Mouse (Mus musculus) liver, postnatal 0 days (tissue): ENCODE results near the gene Stx7. TPM values are rescaled to one million over a fixed set of nuclear protein-coding genes. Genes with fewer than 3 reads are reported as not detected.

Experiments used
- ATAC-seq: fragments of 200-750 bp; cut with Nextera tagmentation; 2 replicates; pipeline ENCODE4 v1.8.0; 2017; ENCODE audit warnings: mild to moderate bottlenecking, moderate library complexity
- DNase-seq: peaks from one replicate; pipeline ENCODE4 v3.0.0-alpha.2; 2016
- H3K27ac ChIP-seq: fragments of 300-500 bp; sonication (generic); 2 replicates; pipeline ENCODE4 v1.5.1; 2014; ENCODE audit warnings: antibody characterized with exemption, moderate library complexity, mild to moderate bottlenecking, low read depth
- H3K27me3 ChIP-seq: fragments of 300-500 bp; sonication (generic); 2 replicates; pipeline ENCODE4 v1.6.1; 2014; ENCODE audit warnings: low read length, control low read depth, mixed read lengths; ENCODE audit not compliant: insufficient read depth
- H3K36me3 ChIP-seq: fragments of 300-500 bp; sonication (generic); replicated peaks from 2 replicates; pipeline ENCODE4 v1.6.1; 2014; ENCODE audit warnings: mild to moderate bottlenecking, control low read depth, low read length, moderate library complexity, mixed read lengths; ENCODE audit not compliant: insufficient read depth
- H3K4me1 ChIP-seq: fragments of 300-500 bp; sonication (generic); 2 replicates; pipeline ENCODE4 v1.6.1; 2014; ENCODE audit warnings: antibody characterized with exemption, mild to moderate bottlenecking, control low read depth; ENCODE audit not compliant: insufficient read depth
- H3K4me2 ChIP-seq: fragments of 300-500 bp; sonication (generic); 2 replicates; pipeline ENCODE4 v1.6.1; 2014; ENCODE audit warnings: low read depth, mild to moderate bottlenecking, low read length, moderate library complexity, mixed read lengths
- H3K4me3 ChIP-seq: fragments of 300-500 bp; sonication (generic); 2 replicates; pipeline ENCODE4 v1.5.1; 2014; ENCODE audit warnings: low read depth, low read length
- H3K9ac ChIP-seq: fragments of 300-500 bp; sonication (generic); replicated peaks from 2 replicates; pipeline ENCODE4 v1.6.1; 2014; ENCODE audit warnings: mild to moderate bottlenecking, moderate library complexity
- H3K9me3 ChIP-seq: fragments of 300-500 bp; sonication (generic); 2 replicates; pipeline ENCODE4 v1.6.1; 2016; ENCODE audit warnings: mild to moderate bottlenecking, control low read depth, low read length, mixed read lengths
- CTCF ChIP-seq: sonication (generic); IDR thresholded peaks from 2 replicates; pipeline ENCODE4 v1.5.1; 2016; ENCODE audit warnings: antibody characterized with exemption, low read depth
- EP300 ChIP-seq: IDR thresholded peaks from 2 replicates; pipeline ENCODE4 v1.6.1; 2016; ENCODE audit warnings: antibody characterized with exemption, low read depth, mild to moderate bottlenecking
- WGBS: fragments of 180-500 bp; shearing (Covaris S2); extraction: QIAGEN DNeasy Blood & Tissue Kit; methylation state at CpG from one replicate; pipeline ENCODE4 v1.1.7; 2014; ENCODE audit not compliant: insufficient replicate concordance; 5-methylcytosine and 5-hydroxymethylcytosine counted together
- polyA plus RNA-seq: library from polyadenylated mRNA; unstranded; fragments of >200 nt; fragmentation: Nextera tagmentation; extraction: Ambion mirVana; gene quantifications from 2 replicates; pipeline ENCODE4 v1.2.1, GENCODE M21; 2015

Gene Stx7
- polyA plus RNA-seq, 1 experiment from 2014 or later = 35.7 TPM

- WGBS = 35% methylated on average over 6 of the region's 6 CpGs
- Histone ChIP-seq H3K4me1 (no peaks in the 10 kb centered on the region), H3K36me3 (no peaks in the 10 kb centered on the region), H3K9me3 (no peaks in the 10 kb centered on the region), H3K9ac (no peak overlapping the region), H3K27me3 (no peaks in the 10 kb centered on the region), H3K27ac (no peak overlapping the region), H3K4me2 (no peak overlapping the region), H3K4me3 (no peak overlapping the region)
- ATAC-seq (peak; percentile 38; the same call in 1 of the 2 replicates), DNase-seq (peak; percentile 57)
- TF ChIP-seq EP300 (no peak), CTCF (peak; percentile 81)
Measured at GRCm38 (mm10) chr10:24111116-24111778, 37.9 kb upstream of the Stx7 start.

DNA sequence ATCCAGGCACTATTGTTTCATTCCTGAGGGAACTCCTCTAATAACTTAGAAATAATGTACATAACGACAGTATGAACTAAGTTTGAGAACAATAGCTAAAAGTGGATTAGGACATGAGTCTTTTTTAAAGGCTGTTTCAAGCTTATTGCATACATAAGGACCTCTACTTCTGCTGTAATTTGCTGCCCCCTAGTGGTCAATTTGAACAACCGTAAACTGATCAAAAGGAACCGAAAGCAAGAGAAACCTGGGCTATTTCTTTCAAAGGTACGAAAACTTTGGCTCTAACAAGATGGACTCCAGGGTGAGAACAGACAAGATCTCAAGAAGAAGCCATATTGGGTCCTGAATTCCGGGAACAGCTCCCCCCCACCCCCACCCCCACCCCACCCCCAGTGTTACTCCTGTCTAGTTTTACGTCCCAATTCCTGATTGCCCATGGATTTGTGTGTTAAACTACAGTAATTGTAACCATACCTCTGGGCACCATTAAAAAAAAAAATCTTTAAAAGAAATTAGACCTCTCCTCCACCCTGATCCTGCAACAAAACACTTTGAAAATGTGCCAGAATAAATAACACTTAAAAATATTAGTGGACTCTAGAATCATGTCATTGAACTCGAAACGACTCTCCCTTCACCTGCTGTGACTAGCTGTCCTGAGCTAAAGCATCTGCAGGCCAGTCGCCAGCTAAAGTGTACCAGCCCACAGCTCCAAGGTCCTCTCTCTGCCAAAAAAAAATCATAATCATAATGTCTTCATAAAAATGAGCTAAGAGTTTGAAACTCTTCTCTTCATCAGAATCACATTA lies 17.4 kb upstream of the Stx7 start:
- TF ChIP-seq CTCF = peak; percentile 87
- TF ChIP-seq EP300 = no peak
- Histone ChIP-seq H3K27ac (peak overlapping the region; percentile 62; the same call in 1 of the 2 replicates), H3K4me3 (peak overlapping the region; percentile 5; the same call in 1 of the 2 replicates), H3K27me3 (no peaks in the 10 kb centered on the region), H3K9ac (no peak overlapping the region), H3K4me1 (peaks cover 20% of the 10 kb centered on the region), H3K9me3 (no peaks in the 10 kb centered on the region), H3K36me3 (no peaks in the 10 kb centered on the region), H3K4me2 (peak overlapping the region; percentile 30)
- DNase-seq = peak; percentile 26
- WGBS = 22% methylated on average over 9 of the region's 9 CpGs
- ATAC-seq = peak; percentile 83

DNA sequence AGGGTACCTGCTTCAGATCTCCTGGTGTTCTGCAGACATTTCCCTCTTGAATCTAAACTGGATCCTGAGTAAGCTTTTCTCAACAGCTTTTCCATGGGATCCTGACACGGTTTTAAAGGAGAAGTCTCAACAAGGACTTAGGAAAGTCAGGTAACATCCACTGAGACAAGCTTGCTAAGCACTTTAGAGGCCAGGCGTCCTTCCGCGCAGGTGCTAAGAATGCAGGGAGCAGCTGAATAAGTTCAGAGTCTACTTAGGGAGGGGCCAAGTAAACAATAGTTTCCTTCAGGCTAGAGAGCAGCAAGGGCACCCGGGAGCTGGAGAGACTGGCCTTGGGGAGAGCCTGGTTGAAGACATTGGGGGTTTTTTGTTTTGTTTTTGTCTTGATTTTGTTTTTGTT lies 16.8 kb upstream of the Stx7 start:
- Histone ChIP-seq H3K36me3 (no peaks in the 10 kb centered on the region), H3K4me3 (no peak overlapping the region), H3K27me3 (no peaks in the 10 kb centered on the region), H3K4me2 (no peak overlapping the region; the same call in 1 of the 2 replicates), H3K9ac (no peak overlapping the region), H3K27ac (peak overlapping the region; percentile 62), H3K4me1 (peaks cover 20% of the 10 kb centered on the region), H3K9me3 (no peaks in the 10 kb centered on the region)
- no peak for DNase-seq
- ATAC-seq = no peak
- TF ChIP-seq CTCF = no peak
- TF ChIP-seq EP300 = no peak
- WGBS = 42% methylated on average over 5 of the region's 5 CpGs

GRCm38 (mm10) chr10:24133132-24133531 lies 16.0 kb upstream of the Stx7 start:
- TF ChIP-seq EP300 = no peak
- TF ChIP-seq CTCF = no peak
- no peak for DNase-seq
- Histone ChIP-seq H3K4me1 (peaks cover 20% of the 10 kb centered on the region), H3K4me3 (no peak overlapping the region), H3K27ac (no peak overlapping the region), H3K9ac (no peak overlapping the region), H3K9me3 (no peaks in the 10 kb centered on the region), H3K4me2 (no peak overlapping the region), H3K27me3 (no peaks in the 10 kb centered on the region), H3K36me3 (no peaks in the 10 kb centered on the region)
- WGBS = 11% methylated on average over 2 of the region's 2 CpGs
- peak; percentile 43 for ATAC-seq

DNA sequence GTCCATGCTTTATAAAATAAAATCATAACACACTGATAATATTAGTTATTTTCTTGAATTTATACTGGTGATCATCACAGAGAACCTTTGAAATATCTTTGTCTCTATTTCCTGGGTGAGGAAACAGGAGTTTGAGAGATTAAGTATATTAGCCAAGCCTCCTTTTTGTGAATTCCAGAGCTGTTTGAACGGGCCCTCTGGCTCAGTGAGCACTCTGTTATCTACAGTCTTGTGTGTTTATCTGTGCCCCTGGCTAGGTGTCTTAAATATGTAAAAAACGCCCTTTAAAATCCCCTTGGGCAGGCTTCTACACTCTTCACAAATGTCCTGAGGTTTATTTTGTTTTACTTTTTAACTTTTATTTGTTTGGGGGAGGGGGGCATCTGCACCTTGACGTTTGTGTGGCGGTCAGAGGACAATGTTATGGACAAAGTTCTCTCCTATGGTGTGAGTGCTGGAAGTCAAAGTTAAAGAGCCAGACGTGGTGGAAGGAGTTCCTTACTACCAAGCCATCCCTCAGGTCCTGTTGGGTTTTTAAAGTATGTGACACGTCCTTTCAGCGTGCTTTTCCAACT lies 14.9 kb upstream of the Stx7 start:
- Histone ChIP-seq H3K27ac (no peak overlapping the region), H3K4me3 (no peak overlapping the region), H3K4me2 (no peak overlapping the region), H3K27me3 (no peaks in the 10 kb centered on the region), H3K4me1 (peaks cover 20% of the 10 kb centered on the region), H3K9ac (no peak overlapping the region), H3K9me3 (no peaks in the 10 kb centered on the region), H3K36me3 (no peaks in the 10 kb centered on the region)
- TF ChIP-seq CTCF = no peak
- TF ChIP-seq EP300 = no peak
- DNase-seq (no peak), ATAC-seq (no peak)
- WGBS = 39% methylated on average over 7 of the region's 7 CpGs

GRCm38 (mm10) chr10:24138623-24139261 lies 10.4 kb upstream of the Stx7 start:
- Histone ChIP-seq H3K9me3 (no peaks in the 10 kb centered on the region), H3K4me2 (no peak overlapping the region), H3K4me3 (no peak overlapping the region), H3K4me1 (peaks cover 9% of the 10 kb centered on the region), H3K9ac (no peak overlapping the region), H3K27ac (no peak overlapping the region), H3K27me3 (no peaks in the 10 kb centered on the region), H3K36me3 (no peaks in the 10 kb centered on the region)
- TF ChIP-seq EP300 (no peak), CTCF (no peak)
- WGBS = 66% methylated on average over 2 of the region's 2 CpGs
- DNase-seq (no peak), ATAC-seq (no peak; the same call in 1 of the 2 replicates)
